Mouse (Mus musculus): ENCODE results near the gene Olfr866. TPM values are rescaled to one million over a fixed set of nuclear protein-coding genes. Genes with fewer than 3 reads are reported as not detected.

Olfr866 gene
- not detected in 2 replicates for polyA plus RNA-seq (2015; fragmentation: Nextera tagmentation; extraction: Ambion mirVana)

GRCm38 (mm10) chr9:20027935-20028334 lies at the start of gene Olfr866:
TSS of gene Olfr866 (minus strand) at chr9:20028035.

GRCm38 (mm10) chr9:20057462-20057861 lies 29.6 kb upstream of the Olfr866 start, which contains the start of gene Olfr867:
TSS of gene Olfr867 (minus strand) at chr9:20057562.

Other genes with a start within 250 kb of the Olfr866 start
- not detected in 2 replicates for gene Olfr58, start 247.8 kb downstream of the Olfr866 start, polyA plus RNA-seq (2015; fragmentation: Nextera tagmentation; extraction: Ambion mirVana)
- not detected in 2 replicates for gene Olfr859, start 223.1 kb downstream of the Olfr866 start, polyA plus RNA-seq (2015; fragmentation: Nextera tagmentation; extraction: Ambion mirVana)
- gene Olfr860, start 178.3 kb downstream of the Olfr866 start, polyA plus RNA-seq (2015; fragmentation: Nextera tagmentation; extraction: Ambion mirVana): not detected in 2 replicates
- gene Olfr862, start 140.0 kb downstream of the Olfr866 start, polyA plus RNA-seq (2015; fragmentation: Nextera tagmentation; extraction: Ambion mirVana): not detected in 2 replicates
- gene Olfr77, start 111.2 kb downstream of the Olfr866 start, polyA plus RNA-seq (2015; fragmentation: Nextera tagmentation; extraction: Ambion mirVana): 0.22 and 0.25 TPM in 2 replicates
- not detected in 2 replicates for gene Olfr867, start 29.5 kb upstream of the Olfr866 start, polyA plus RNA-seq (2015; fragmentation: Nextera tagmentation; extraction: Ambion mirVana)
- gene Olfr868, start 70.6 kb upstream of the Olfr866 start, polyA plus RNA-seq (2015; fragmentation: Nextera tagmentation; extraction: Ambion mirVana): not detected in 2 replicates
- not detected in 2 replicates for gene Olfr869, start 101.0 kb upstream of the Olfr866 start, polyA plus RNA-seq (2015; fragmentation: Nextera tagmentation; extraction: Ambion mirVana)
- not detected in 2 replicates for gene Olfr870, start 146.0 kb upstream of the Olfr866 start, polyA plus RNA-seq (2015; fragmentation: Nextera tagmentation; extraction: Ambion mirVana)
- gene Olfr871, start 184.2 kb upstream of the Olfr866 start, polyA plus RNA-seq (2015; fragmentation: Nextera tagmentation; extraction: Ambion mirVana): not detected in 2 replicates
- not detected in 2 replicates for gene Olfr872, start 209.1 kb upstream of the Olfr866 start, polyA plus RNA-seq (2015; fragmentation: Nextera tagmentation; extraction: Ambion mirVana)